Mouse (Mus musculus) mouse embryonic stem cell (cell line): ENCODE data around the gene Ubald1.

Experiments used
- in situ Hi-C, 2 experiments: fragments of 300-500 bp; cut with MboI; formaldehyde crosslinking; loops; 1 replicate in 1 of 2; 3 replicates in 1 of 2; pipeline ENCODE4 v1.14.3; 2019 to 2020; ENCODE audit warnings: low sequenced_read_pairs in 2 of 2, low pct_unique_long_range_greater_than_20kb in 1 of 2, mixed read lengths in 1 of 2; ENCODE audit not compliant: unreplicated experiment in 1 of 2

Gene Ubald1

DNA sequence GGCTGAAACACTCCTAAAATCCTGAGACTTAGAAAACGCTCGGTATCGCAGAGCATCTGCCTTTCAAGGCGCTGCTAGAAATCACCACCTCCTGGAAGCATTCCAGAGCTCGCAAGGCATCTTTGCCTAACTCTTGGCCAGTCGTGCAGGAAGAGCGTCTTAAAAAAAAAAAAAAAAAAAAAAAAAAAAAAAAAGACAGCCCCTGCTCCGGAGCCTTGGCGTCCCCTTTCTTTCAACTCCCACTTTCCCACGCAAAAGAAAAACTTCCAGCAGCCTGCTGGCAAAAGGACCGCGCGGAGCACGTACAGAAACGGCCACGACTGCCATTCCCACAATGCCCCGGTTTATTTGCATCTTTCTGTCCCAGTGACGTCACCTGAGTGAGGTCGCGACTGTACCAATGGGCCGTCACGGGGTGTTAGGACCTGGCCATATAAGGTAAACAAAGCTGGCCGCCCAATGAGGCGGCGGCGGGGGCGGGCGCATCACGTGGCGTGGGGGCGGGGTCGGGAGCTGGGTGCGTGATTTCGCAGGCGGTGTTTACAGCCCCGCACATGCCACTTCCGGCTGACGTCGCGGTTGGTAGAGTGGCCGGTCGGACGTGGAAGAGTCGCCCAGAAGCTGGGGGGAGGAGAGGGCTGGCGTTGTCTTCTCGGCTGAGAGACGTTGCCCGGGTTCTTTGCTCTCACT, at the start of gene Ubald1:
Ubald1 (minus strand) TSS at position 180 of the 690 bp plus-strand sequence.
- in situ Hi-C loops = no loop called here

DNA sequence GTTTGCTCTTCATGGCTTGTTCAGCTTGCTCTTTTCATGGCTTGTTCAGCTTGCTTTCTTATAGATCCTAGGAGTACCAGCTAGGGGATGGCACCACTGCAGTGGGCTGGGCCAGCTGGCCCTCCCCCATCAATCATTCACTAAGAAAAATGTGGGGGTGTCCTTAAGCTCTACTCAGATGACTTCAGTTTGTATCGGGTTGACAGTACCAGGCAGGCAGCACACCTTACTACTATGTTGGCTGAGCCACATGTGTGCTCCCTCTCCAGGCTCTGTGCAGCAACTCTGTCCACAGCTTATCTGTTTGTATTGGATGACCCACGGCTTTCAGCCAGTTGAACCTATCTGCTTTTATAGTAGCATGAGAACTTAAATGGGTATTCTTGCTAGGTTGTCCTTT, 48.4 kb upstream of the Ubald1 start:
- in situ Hi-C loops = no loop called here

DNA sequence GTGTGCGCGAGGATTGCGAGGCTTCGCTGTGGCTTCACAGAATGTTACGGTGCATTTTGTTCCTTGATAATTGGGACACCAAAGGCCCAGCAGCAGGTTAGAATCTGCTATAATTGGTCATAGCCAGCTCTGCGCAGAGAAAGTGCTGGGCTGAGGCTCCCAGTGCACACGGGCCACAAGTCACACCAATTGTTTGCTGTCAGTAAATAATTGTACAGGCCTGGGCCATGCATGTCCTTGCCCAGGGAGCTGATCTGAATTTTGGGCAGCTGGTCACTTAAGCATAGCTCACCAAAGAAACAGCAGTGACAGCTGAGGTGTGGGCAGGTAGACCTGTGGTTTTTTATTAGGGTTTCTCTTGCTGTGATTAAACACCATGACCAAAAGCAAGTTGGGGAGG, 47.9 kb upstream of the Ubald1 start:
- in situ Hi-C loops = no loop called here

GRCm38 (mm10) chr16:4923996-4924395, 43.9 kb upstream of the Ubald1 start:
- in situ Hi-C loops = no loop called here

- in situ Hi-C loops = no loop called here
Measured at GRCm38 (mm10) chr16:4922481-4922880, 42.4 kb upstream of the Ubald1 start.

DNA sequence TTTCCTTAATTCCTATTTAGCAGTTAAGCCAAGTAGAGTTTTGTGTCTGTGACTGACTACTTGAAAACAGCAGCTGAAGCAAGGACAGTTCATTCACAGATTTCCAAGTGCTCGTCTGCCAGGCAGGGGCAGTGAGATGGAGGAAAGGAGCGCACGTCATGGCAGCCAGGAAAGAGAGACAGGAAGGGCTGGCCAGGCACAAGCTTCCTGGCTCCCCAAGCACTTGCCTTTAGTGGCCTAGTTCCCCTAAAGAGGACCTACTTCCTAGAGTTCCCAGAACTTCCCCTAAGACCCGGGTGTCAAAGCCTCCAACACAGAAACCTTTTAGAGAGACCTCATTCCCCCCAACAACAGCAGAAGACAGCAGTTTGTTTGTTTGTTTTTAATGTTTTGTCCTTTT, 40.4 kb upstream of the Ubald1 start:
- in situ Hi-C loops = no loop called here

DNA sequence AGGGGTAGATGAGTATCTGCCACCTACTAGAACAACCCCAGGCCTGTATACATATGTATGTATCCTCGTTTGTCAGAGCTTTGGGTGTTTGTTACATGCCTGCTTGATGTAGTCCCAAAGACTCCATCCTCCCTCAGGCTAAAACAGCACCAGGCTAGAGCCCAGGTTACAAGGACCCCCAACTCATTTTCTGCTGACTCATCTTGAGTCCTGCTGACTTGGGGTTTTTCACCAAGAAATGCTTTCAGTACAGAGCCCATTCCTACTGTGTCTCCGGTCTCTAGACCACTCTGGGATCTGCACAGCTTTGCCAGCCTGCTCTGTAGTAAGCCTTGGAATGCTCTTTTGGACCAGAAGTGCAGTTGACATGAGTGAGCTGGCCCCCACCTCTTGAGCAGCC, 36.5 kb upstream of the Ubald1 start:
- in situ Hi-C loops = no loop called here

DNA sequence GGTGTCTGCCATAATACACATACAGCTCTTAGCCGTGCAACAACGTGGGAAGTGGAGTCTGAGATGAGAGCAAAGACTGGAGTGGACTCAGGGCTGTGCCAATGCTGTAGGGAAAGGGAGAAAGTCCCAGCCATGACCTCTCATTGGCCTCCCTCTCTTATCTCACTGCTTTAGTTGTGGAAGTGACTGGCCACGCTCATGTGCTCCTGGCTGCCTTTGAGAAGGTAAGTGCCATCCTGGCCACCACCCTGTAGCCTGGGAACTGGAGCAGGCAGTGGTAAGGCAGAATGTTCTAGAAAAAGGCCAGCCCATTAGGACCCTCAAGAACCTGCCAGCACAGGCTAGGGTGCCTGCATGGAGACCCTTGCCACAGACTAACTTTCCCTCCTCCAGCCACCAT, 35.8 kb upstream of the Ubald1 start:
- in situ Hi-C loops = no loop called here

DNA sequence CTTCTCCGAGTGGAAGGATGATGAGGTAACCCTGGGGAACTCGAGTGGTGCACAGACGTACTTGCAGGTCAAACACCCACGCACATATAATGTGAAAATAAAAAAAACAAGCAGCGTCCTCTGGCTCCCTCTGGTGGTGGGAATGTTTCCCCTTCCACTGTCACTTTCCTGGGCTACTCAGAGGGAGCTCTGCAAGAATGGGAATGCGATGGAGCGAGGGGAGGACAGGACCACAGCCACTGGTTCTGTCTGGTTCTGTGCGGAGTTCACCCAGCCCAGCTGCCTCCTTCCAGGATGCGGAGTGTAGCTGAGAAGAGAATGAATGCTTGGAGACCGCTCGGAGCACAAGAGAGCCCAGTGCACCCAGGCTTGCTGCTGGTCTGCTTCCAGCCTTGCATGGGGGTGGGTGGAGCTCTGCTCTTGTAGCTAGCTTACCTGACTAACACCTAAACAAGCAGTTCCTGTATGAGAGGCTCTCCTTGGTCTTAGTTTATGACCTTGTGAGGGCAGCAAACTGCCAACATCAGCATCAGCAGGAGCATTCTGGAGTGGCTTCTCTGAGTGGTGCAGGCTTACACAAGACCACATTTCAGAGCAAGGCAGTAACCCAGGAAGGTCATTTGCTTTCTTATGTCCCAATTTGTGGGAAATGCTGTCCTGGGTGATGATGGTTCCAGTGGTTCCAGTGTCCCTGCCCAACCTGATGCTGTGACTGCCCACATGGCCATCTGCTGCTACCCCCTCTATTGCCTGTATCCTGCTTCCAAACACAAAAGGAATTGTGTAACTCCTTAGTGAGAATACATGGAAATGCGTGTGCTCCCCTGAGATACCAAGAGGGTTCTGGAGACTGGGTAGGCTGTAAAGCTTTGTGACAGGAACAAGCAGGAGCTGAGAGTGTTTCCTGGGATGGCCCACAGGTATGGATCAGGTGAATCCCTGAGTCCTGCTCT, 33.9 kb upstream of the Ubald1 start:
- in situ Hi-C loops = no loop called here

DNA sequence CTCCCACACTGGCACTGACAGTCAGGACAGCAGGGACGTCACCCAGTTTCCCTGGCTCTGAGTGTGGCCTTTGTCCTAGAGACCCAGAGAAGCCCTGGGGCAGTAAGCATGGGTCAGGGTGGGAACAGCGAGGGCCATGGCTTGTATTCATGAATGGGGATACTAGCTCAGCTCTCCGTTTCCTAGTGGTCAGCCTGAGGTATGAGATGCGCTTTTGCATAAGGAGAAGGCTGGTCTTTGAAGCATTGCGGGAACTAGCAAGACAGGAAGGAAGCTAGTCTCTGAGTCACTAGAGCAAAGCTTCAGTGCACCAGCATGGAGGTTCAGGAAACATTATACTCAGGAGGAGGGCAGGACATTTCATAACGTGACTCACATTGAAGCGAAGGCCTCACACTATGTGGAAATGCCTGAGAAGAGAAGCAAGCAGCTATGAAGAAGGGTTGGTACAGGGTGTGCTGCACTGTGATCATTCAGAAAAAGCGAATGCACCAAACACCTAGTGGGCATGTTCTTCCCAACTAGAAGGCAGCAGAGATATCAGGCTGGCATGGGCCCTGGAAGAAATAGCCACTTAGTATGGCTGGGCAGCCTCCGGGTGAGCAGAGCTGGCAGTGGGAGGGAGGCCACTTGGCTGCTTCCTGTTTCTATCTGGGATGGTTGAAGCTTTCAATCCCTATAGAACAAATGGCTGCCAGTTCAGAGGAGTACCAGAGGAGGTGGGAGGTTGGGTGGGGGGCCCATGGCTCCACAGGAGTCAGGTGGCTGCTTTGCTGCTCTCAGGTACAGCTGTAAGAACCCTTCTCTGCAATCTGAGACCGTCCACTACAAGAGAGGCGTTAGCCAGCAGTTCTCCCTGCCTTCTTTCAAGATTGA, 33.0 kb upstream of the Ubald1 start:
- in situ Hi-C loops = no loop called here

DNA sequence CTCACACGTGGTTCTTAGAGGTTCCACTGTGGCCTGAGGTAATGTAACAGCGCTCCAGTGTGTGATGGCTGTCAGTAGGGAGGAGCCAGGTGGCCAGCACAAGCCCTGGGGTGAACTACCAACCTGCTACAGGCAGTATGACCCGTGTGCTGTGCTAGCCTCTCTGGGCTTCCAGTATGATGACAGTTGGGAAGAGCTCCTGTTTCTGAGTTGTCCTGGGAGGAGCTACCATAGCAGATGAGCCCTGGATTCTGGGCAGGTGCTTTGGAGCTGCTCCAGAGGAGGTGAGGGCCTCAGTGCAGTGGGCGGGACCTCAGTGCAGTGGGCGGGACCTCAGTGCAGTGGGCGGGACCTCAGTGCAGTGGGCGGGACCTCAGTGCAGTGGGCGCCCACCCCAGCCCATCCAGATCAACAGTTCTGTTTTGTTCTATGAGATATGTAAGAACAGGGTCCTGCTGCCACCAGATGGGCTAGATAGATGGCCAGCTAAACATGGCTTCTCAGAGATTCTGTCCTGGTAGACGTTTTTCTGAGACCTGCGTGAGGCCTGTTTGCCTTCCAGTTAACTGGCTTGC, 32.0 kb upstream of the Ubald1 start:
- in situ Hi-C loops = no loop called here

GRCm38 (mm10) chr16:4910758-4911157, 30.6 kb upstream of the Ubald1 start:
- in situ Hi-C loops = no loop called here

DNA sequence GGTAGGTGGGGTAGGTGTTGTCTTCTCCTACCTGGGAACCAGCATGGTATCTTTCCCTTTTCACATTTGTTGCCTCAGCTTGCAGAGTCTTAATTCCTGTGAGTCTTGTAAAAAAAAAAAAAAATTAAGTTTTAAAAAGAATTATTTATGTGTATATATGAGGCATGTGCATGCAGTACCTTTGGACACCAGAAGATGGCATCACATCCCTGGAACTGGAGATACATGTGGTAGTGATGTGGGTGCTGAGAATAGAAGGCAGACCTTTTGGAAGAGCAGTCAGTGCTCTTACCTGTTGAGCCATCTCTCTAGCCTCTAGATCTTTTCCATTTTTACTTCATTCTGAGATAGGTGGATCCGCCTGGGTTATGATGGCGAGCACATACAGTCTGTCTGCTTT, 29.6 kb upstream of the Ubald1 start:
- in situ Hi-C loops = no loop called here

- in situ Hi-C loops = no loop called here
Measured at GRCm38 (mm10) chr16:4907972-4908371, 27.9 kb upstream of the Ubald1 start.

GRCm38 (mm10) chr16:4907386-4907785, 27.3 kb upstream of the Ubald1 start:
- in situ Hi-C loops = no loop called here

DNA sequence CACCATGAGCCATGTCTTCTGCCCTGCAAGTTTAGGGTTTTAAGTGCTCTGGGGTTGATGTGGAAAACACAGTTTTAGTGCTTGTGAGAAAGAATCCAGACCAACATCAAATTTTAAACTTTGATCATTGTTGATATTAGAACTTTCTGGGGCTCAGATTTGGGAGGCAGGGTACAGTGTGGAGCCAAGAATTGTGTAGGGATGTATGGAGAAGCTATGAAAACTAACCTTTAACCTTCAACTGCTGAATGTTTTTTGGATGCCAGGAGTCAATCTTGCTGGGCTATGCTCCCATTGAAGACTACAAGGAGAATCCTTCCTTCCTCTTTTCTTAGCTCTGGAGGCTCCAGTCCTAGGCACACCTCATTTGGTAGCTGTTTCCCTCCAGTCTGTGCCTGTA, 26.4 kb upstream of the Ubald1 start:
- in situ Hi-C loops = no loop called here

GRCm38 (mm10) chr16:4905591-4905990, 25.5 kb upstream of the Ubald1 start:
- in situ Hi-C loops = no loop called here

- in situ Hi-C loops = no loop called here
Measured at GRCm38 (mm10) chr16:4904878-4905277, 24.8 kb upstream of the Ubald1 start.
